Mouse (Mus musculus) naive thymus-derived CD4-positive, alpha-beta T cell, adult 2 months (primary cell): ENCODE measurements at regions not wholly inside any gene's neighbourhood (a gene's known extent, or its start where the extent isn't known, plus 50 kb on each side); places are given as distances from the start of the nearest gene placed in this dataset.

ENCODE experiments used
- DNase-seq: peaks from one replicate; pipeline ENCODE4 v3.0.0-alpha.2; 2011; ENCODE audit warnings: low read depth

- no peak for DNase-seq
Observed at GRCm38 (mm10) chr12:98337644-98338043, 69.2 kb downstream of the Gpr65 start.

- DNase-seq, result no peak
Observed at GRCm38 (mm10) chr12:98339536-98339935, 71.1 kb downstream of the Gpr65 start.

DNA sequence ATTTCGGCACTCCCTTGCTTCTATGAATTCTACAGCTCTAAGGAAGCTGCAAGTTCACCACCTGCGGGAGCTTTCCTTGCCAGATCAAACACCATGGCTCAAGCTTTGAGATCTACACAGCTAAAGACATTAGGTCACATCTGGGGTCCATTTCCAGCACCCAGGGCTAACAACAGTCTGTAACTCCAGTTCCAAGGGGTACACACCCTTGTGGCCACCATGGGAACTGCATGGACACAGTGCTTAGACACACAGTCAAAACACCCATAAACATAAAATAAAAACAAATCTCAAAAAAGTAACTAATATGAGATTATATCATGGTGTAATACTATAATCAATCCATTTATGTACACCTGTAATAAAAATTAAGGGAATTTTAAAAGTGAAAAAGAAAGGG, 73.7 kb downstream of the Gpr65 start:
- DNase-seq, result peak; percentile 61

GRCm38 (mm10) chr12:98343653-98344052, 75.2 kb downstream of the Gpr65 start:
- DNase-seq, result no peak

DNA sequence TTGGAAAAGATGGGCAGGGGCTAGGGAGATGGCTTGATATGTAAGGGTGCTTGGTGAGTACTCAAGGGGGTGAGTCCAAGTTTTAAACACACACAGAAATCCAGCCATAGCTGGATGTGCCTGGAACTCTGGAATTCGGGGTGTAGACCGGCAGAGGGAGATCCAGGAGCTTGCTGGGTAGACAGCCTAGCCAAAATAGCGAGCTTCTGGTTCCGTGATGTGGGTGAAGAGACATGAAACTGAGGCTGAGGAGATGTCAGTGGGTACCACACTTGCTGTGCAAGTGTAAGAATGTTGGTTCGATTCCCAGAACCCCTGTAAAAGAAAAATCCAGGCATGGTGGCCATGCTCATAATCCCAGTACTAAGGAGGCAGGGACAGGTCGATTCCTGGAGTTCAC, 78.6 kb downstream of the Gpr65 start:
- no peak for DNase-seq

DNA sequence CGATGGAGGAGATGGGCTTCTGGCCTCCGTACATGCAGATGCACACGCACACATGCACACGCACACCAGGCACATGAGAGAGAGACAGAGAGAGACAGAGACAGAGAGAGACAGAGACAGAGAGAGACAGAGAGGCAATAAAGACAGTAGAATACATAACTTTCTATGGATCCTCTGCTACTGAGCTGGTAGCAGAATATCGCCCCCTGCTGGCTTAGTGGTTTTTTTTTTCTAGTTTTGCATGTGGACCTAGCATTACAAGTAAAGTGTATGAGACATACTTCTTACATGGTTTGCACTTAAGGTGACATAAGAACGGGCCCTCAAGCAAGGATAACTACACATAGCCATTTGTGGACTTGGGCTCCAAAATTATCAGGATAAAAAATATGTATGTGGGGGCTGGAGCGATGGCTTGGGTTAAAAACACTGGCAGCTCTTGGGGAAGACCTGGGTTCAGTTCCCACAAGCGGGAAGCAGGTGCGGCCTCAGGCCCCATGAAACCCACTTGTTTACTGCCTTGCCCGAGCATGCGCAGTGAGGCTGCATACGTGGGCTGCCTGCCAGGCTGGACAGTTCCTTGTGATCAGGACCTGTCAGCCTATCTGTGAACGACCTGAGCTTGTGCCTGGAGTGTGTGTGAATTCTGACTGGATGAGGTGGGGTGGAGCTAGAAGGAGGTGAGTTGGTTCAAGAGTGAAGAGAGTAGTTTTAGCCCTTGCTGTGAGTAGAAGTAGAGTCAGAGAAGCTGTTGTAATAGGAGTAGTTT, 79.3 kb downstream of the Gpr65 start:
- peak; percentile 70 for DNase-seq

DNA sequence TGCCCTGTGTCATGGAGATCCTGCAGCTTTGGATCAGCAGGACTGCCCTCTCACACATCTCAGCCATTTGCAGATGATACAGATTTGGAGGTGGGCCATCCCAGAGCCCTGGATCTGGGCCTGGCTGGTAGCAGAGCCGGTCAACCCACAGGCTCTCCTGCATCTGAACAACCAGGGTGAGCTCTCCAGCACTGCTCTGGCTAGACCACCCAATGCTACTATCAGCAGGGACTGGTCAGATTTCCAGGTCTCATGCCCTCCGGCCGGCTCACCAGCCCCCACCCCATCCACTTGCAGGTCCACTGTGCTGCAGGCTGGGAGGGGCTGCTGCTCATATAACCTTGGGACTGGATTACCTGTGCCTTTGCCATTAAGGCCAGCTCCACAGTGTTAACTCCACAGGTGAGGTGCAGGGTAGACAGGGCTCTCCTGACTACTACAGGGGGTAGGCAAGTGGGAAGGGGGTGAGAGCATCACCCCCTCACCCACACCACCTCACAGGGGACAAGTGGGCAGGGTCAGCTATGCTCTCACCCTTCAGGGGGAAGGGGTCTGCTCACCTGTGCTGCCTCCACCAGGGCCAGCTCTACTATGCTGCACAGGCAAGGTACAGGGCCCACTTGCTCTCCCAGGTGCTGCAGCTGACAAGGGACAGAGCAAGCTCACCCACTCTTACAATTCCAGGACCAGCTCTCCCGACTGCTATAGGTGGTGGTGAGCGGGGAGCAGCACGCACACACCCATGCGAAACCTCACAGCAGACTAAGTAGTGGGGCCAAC, 81.6 kb downstream of the Gpr65 start:
- no peak for DNase-seq

- no peak for DNase-seq
Observed at GRCm38 (mm10) chr12:98352401-98352800, 84.0 kb downstream of the Gpr65 start.

GRCm38 (mm10) chr12:98354545-98354944, 86.1 kb downstream of the Gpr65 start:
- no peak for DNase-seq

- no peak for DNase-seq
Observed at GRCm38 (mm10) chr12:98367583-98367982, 99.1 kb downstream of the Gpr65 start.

GRCm38 (mm10) chr12:98370771-98371170, 102.3 kb downstream of the Gpr65 start:
- DNase-seq, result no peak

- no peak for DNase-seq
Observed at GRCm38 (mm10) chr12:98375214-98375910, 106.9 kb downstream of the Gpr65 start.
